8 mouse cellular contexts compared by ENCODE assay signal in genomic region chr5:64865219-64865964, GRCm38 (mm10).
DNase-seq lines count a peak whose midpoint lies in the region; ATAC-seq and TF ChIP-seq lines count a peak whose summit lies in the region.

No protein-coding gene starts in this region.

- no peak; the same call in 1 of the 2 replicates for ATAC-seq in liver, embryonic 11.5 days (replicated peaks; ENCODE audit: low FRiP score)
- ATAC-seq in stomach, embryonic 16.5 days (ENCODE audit: insufficient read depth, low FRiP score), result no peak

- H3K4me2 ChIP-seq in liver, embryonic 11.5 days, result no peak overlapping the region
- H3K4me2 ChIP-seq in stomach, embryonic 16.5 days (ENCODE audit: low read depth, low read length), result 0 out of 2 replicates have a peak overlapping the region, but pooled peaks have one; percentile 0

- TF ChIP-seq POLR2A in spleen, adult 2 months (IDR thresholded peaks at IDR 0.05; ENCODE audit: low read depth, low read length), result no peak; the same call in 1 of the 2 replicates

- 57% methylated on average over 12 of the region's 12 CpGs for WGBS in spleen, adult 2 months
- 65% methylated on average over 12 of the region's 12 CpGs for WGBS in liver, embryonic 11.5 days
- WGBS in stomach, embryonic 16.5 days, result 61% methylated on average over 12 of the region's 12 CpGs

- no peak for DNase-seq in gastrocnemius, adult 2 months
- no peak for DNase-seq in gastrocnemius, adult 18-20 months (ENCODE audit: low spot score)
- no peak for DNase-seq in spleen, adult 2 months (ENCODE audit: low read depth in 1 of 2, low spot score in 2 of 2)
- DNase-seq in spleen, adult 18-20 months, result no peak
- no peak for DNase-seq in liver, embryonic 11.5 days (ENCODE audit: low spot score)
- no peak for DNase-seq in cerebellum, adult 9-10 months
- DNase-seq in right cerebral cortex, postnatal 14 days, result no peak

- no peaks in the 10 kb centered on the region for H3K27me3 ChIP-seq in spleen, adult 2 months (ENCODE audit: control insufficient read depth, insufficient read depth, low read length)
- H3K27me3 ChIP-seq in liver, embryonic 11.5 days (replicated peaks; ENCODE audit: control insufficient read depth, insufficient read depth, low read length), result no peaks in the 10 kb centered on the region
- H3K27me3 ChIP-seq in stomach, embryonic 16.5 days (ENCODE audit: control insufficient read depth, insufficient read depth, low read length), result no peaks in the 10 kb centered on the region

- peak overlapping the region; percentile 70 for H3K27ac ChIP-seq in gastrocnemius, adult 2 months
- peak overlapping the region; percentile 93 for H3K27ac ChIP-seq in spleen, adult 2 months (ENCODE audit: insufficient read depth, low read length)
- H3K27ac ChIP-seq in liver, embryonic 11.5 days (ENCODE audit: low read depth, low read length), result peak overlapping the region; percentile 46; the same call in 1 of the 2 replicates
- peak overlapping the region; percentile 85 for H3K27ac ChIP-seq in stomach, embryonic 16.5 days (ENCODE audit: low read length)

- H3K36me3 ChIP-seq in spleen, adult 2 months (ENCODE audit: control insufficient read depth, insufficient read depth, low read length), result no peaks in the 10 kb centered on the region
- no peaks in the 10 kb centered on the region for H3K36me3 ChIP-seq in liver, embryonic 11.5 days (ENCODE audit: control insufficient read depth, insufficient read depth, low read length)
- H3K36me3 ChIP-seq in stomach, embryonic 16.5 days (ENCODE audit: control insufficient read depth, insufficient read depth, low read length), result no peaks in the 10 kb centered on the region

- TF ChIP-seq CTCF in gastrocnemius, adult 2 months (IDR thresholded peaks at IDR 0.05), result no peak
- no peak for TF ChIP-seq CTCF in spleen, adult 2 months (IDR thresholded peaks at IDR 0.05; ENCODE audit: extremely low read depth, insufficient read depth, insufficient read length, insufficient replicate concordance)

- no peak overlapping the region for H3K9ac ChIP-seq in liver, embryonic 11.5 days (ENCODE audit: low read depth, low read length)
- peak overlapping the region; percentile 33; the same call in 1 of the 2 replicates for H3K9ac ChIP-seq in stomach, embryonic 16.5 days (ENCODE audit: low read length)

- intact Hi-C loops in gastrocnemius, adult 2 months (cut with DNase I), result loop anchor here (10.0 kb wide), 1 partner anchor 571 kb away; no protein-coding TSS in a partner anchor

- H3K9me3 ChIP-seq in liver, embryonic 11.5 days (ENCODE audit: control insufficient read depth, low read length), result no peaks in the 10 kb centered on the region
- H3K9me3 ChIP-seq in stomach, embryonic 16.5 days (replicated peaks; ENCODE audit: control insufficient read depth, low read length), result no peaks in the 10 kb centered on the region

- H3K4me3 ChIP-seq in gastrocnemius, adult 2 months, result no peak overlapping the region
- no peak overlapping the region; the same call in 1 of the 2 replicates for H3K4me3 ChIP-seq in spleen, adult 2 months (ENCODE audit: extremely low read depth, insufficient read depth, insufficient read length)
- no peak overlapping the region for H3K4me3 ChIP-seq in liver, embryonic 11.5 days (ENCODE audit: low read depth, low read length)
- no peak overlapping the region for H3K4me3 ChIP-seq in stomach, embryonic 16.5 days (replicated peaks; ENCODE audit: low read length)

- H3K4me1 ChIP-seq in spleen, adult 2 months (ENCODE audit: control insufficient read depth, insufficient read depth, insufficient read length), result peaks cover 25% of the 10 kb centered on the region; the same call in 1 of the 2 replicates
- peaks cover 27% of the 10 kb centered on the region for H3K4me1 ChIP-seq in liver, embryonic 11.5 days (replicated peaks; ENCODE audit: control insufficient read depth, insufficient read depth, low read length)
- peaks cover 42% of the 10 kb centered on the region for H3K4me1 ChIP-seq in stomach, embryonic 16.5 days (ENCODE audit: control insufficient read depth, insufficient read depth, low read length)
